Mouse (Mus musculus) kidney, postnatal 14 days (tissue): ENCODE measurements around the gene Slc35f4.

Experiments
- DNase-seq: peaks from one replicate; pipeline ENCODE4 v3.0.0; 2022; ENCODE audit warnings: mixed read lengths

Slc35f4 gene

GRCm38 (mm10) chr14:49525931-49526291 lies at the start of gene Slc35f4:
Gene Slc35f4 (minus strand): TSS chr14:49526046.
- DNase-seq = no peak

GRCm38 (mm10) chr14:49568369-49568768 lies 42.5 kb upstream of the Slc35f4 start:
- DNase-seq = no peak

GRCm38 (mm10) chr14:49560706-49561105 lies 34.9 kb upstream of the Slc35f4 start:
- no peak for DNase-seq

GRCm38 (mm10) chr14:49540104-49540503 lies 14.3 kb upstream of the Slc35f4 start:
- DNase-seq = peak; percentile 27

GRCm38 (mm10) chr14:49525176-49525930 lies 493 bp downstream of the Slc35f4 start:
- DNase-seq = peak; percentile 80

GRCm38 (mm10) chr14:49524665-49525064 lies 1.2 kb downstream of the Slc35f4 start:
- DNase-seq = no peak

GRCm38 (mm10) chr14:49515096-49515665 lies 10.7 kb downstream of the Slc35f4 start:
- DNase-seq = no peak

- DNase-seq = no peak
These were observed 11.7 kb downstream of the Slc35f4 start for GRCm38 (mm10) chr14:49514137-49514536.

- DNase-seq = no peak
These were observed 30.7 kb downstream of the Slc35f4 start for GRCm38 (mm10) chr14:49495192-49495591.

- DNase-seq = no peak
These were observed 32.1 kb downstream of the Slc35f4 start for GRCm38 (mm10) chr14:49493793-49494192.

- no peak for DNase-seq
These were observed 33.3 kb downstream of the Slc35f4 start for GRCm38 (mm10) chr14:49492506-49492905.

- DNase-seq = no peak
These were observed 49.2 kb downstream of the Slc35f4 start for GRCm38 (mm10) chr14:49476602-49477001.

GRCm38 (mm10) chr14:49461761-49462160 lies 64.1 kb downstream of the Slc35f4 start:
- no peak for DNase-seq

GRCm38 (mm10) chr14:49460799-49461198 lies 65.0 kb downstream of the Slc35f4 start:
- DNase-seq = no peak

- DNase-seq = no peak
These were observed 71.4 kb downstream of the Slc35f4 start for GRCm38 (mm10) chr14:49454283-49454914.

GRCm38 (mm10) chr14:49453782-49454181 lies 72.1 kb downstream of the Slc35f4 start:
- DNase-seq = no peak

- DNase-seq = no peak
These were observed 78.2 kb downstream of the Slc35f4 start for GRCm38 (mm10) chr14:49447669-49448068.

- no peak for DNase-seq
These were observed 79.4 kb downstream of the Slc35f4 start for GRCm38 (mm10) chr14:49446461-49446860.

GRCm38 (mm10) chr14:49436811-49437210 lies 89.0 kb downstream of the Slc35f4 start:
- no peak for DNase-seq

- no peak for DNase-seq
These were observed 94.0 kb downstream of the Slc35f4 start for GRCm38 (mm10) chr14:49431821-49432220.

GRCm38 (mm10) chr14:49392482-49392881 lies 133.4 kb downstream of the Slc35f4 start:
- no peak for DNase-seq

GRCm38 (mm10) chr14:49362161-49362560 lies 163.7 kb downstream of the Slc35f4 start:
- no peak for DNase-seq

GRCm38 (mm10) chr14:49355561-49355960 lies 170.3 kb downstream of the Slc35f4 start:
- no peak for DNase-seq

- peak; percentile 65 for DNase-seq
These were observed 177.0 kb downstream of the Slc35f4 start for GRCm38 (mm10) chr14:49348897-49349250.
